Mouse (Mus musculus): ENCODE results near the gene Traf3ip3. TPM values are rescaled to one million over a fixed set of nuclear protein-coding genes. Genes with fewer than 3 reads are reported as not detected.

Gene Traf3ip3
- polyA plus RNA-seq, 2 experiments from 2014 or later: 367 to 455 TPM

DNA sequence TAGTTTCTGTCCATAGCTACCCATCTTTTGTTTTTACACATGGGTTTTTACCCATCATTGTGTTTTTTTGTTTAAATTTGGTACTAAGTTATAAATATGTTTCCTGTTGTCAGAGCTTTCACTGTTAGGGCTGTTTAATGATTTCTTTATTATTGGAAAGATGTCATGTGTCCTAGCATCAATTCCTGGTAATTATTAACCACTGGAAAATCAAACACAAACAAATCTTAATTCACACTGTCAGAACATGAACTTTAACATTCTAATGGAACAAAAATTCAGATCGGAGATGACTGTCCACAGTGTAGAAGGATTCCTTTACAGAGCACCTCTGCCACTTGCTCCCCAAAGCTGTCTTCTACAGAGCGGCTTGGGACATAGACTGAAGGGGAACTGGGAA, 3.9 kb upstream of the Traf3ip3 start:
- no peak for ATAC-seq

- no peak for ATAC-seq
Measured at GRCm38 (mm10) chr1:193203821-193204220, 2.3 kb upstream of the Traf3ip3 start.

- ATAC-seq: peak; percentile 53
Measured at GRCm38 (mm10) chr1:193200640-193201382, 692 bp downstream of the Traf3ip3 start.

GRCm38 (mm10) chr1:193198312-193198711, 3.2 kb downstream of the Traf3ip3 start:
- peak; percentile 29 for ATAC-seq

DNA sequence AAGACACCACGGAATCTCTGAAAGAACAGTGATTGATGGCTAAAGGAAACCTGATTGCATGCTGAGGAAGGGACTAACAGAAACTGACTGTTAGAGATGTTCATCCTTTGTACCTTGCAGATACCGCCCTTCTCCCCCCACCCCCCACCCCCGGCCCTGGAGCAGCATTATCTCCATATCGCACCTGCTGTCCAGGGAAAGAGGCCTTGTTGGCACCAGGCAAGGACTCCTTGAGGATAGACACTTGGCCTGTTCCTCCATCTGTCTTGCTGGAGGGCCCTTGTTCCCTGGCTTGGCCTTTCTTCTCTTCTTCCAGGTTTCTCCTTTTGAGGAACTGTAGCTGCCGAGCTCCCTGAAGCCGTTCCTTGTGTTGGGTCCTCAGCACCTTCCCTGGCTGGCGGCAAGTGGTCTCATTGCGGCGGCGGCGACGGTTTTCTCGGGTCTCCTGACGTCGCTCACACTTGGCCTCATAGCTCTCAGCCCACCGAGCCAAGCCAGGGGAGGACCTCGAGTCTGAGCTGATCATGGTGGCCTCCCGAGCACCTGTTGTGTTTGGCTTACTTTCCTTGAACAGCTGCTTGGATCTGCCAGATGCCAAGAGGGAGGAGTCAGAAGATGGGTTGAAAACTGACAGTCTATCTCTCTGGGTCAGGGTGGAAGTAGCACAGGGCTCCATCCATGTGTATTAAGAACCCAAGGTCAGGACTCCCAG, 3.9 kb downstream of the Traf3ip3 start:
- no peak for ATAC-seq

DNA sequence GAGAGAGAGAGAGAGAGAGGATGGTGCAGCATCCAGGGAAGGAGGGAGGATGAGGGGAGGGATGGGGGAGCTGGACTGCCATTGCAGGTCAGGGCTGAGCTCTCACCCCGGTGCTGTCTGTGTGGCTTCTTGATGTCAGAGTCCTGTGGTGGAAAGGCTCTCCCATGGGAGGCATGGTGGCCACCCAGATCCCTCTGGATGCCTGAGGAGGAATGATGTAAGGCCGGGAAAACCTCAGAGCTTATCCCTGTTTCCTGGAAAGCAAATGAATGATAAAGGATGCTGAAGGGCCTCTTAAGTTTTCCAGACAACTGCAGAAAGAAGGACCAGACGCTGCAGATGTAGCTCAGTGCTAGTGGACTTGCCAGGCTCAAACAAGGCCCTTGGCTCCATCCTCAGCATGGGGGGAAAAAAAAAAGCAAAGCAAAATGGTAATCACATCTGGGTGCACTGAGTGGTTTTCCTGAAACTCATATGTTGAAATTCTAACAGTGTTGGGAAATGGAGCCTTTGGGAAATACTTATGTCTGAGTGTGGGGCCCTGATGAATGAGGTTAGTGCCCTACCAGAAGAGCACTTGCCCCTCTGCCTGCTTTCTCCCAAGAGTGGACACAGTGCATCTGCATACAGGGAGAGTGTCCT, 6.2 kb downstream of the Traf3ip3 start:
- no peak for ATAC-seq

DNA sequence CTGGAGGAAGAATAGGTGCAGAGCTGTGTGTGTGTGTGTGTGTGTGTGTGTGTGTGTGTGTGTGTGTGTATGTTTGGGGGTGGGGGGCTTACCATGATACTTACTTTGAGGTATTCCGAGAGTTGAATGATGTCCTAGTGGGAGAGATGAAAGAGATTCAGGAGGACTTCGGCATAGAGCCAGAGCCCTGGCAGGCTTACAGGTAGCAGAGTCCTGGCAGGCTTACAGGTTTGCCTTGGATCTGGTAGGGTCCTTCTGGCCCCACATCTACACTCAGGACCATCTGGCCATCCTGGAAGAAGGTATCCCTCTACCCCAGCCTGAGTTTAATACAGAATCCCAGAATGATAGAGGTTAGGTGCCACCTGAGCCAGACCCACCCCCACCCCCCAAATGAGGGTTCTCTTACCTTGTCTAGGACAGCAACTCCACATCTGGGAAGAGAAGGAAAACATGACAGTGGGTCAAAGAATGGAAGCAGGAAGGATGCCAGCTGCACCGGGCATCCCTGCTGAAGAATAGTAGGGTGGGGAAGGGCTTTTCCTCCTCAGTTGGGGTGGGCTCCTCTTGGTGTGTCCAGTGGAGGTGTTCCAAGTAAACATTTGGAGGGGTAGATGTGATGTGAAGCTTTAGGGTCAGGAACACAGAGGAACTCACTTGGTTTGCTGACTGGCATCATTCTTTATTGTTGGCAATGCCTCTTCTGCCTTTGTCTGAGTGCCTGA, 6.9 kb downstream of the Traf3ip3 start:
- ATAC-seq: no peak

DNA sequence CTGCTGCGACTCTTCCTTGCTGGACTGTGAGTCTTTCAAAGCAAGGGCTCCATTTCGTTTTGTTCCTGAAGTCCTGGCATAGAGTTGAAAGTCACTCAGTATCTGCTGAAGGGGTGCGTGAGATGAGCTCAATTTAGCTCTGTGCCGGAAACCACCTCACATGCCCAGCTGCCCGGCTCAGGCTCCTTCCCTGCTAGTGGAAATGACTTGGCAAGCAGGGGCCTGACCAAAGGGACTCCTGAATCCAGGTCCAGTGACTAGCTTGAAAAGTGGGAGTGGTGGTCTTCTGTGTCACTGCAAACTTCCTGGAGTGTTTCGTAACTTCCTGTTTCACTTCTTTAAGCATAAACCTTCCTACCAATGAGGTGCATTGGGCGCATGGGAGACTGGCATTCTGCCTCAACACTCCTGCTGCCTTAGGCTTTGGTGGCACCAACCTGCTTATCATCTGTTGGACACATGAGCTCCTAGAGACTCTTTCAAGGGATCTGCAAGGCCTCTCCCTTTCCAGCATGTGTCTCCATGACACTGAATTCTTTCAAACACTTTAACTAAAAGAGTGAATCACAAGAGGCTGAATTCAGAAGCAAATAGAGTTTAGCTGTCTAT, 9.7 kb downstream of the Traf3ip3 start:
- ATAC-seq: peak; percentile 16

DNA sequence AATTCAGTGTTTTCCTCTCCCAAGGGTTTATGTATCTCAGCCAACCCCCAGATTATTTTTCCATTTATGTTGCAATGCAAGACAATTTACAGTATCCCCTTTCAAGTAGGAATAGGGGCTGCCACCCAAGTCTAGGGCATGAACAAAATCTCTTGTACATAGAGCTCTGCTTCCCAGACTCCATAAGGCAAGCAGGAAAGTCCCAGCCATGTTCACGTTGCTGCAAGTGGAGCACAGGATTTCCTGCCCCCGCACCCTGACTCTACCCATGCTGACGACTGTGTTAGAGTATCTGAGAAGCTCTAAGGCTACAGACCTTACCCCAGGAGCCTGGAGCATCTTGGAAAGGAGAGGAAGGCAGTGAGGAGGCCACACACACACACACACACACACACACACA, 11.7 kb downstream of the Traf3ip3 start:
- peak; percentile 24 for ATAC-seq

DNA sequence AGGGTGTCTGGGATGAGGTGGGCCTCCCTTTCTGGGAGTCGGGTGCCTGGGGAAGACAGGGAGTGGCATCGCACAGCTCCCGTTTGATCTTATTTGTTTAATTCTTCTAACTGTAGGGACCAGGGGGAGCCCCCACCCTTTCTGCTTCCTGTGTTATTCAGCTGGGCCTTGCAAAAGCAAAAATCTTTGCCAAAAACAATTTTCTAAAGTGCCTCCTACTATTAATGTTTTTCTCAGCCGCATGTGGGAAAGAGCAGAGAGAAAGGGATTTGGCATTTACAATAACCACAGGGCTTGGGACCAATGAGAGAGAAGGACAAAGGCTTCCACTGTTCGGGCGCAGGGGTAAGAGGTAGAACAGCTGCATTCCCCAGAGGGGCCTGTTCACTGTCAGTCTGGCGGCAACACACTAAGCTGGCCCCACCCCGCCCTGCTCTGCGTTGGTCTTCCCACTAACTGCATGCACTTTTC, 12.3 kb downstream of the Traf3ip3 start:
- peak; percentile 74 for ATAC-seq

GRCm38 (mm10) chr1:193188257-193188656, 13.2 kb downstream of the Traf3ip3 start:
- ATAC-seq: no peak

- ATAC-seq: peak; percentile 82
Measured at GRCm38 (mm10) chr1:193181104-193181503, 20.4 kb downstream of the Traf3ip3 start.

GRCm38 (mm10) chr1:193174143-193174733, 27.3 kb downstream of the Traf3ip3 start:
- no peak for ATAC-seq

GRCm38 (mm10) chr1:193173810-193174129, 27.7 kb downstream of the Traf3ip3 start:
- no peak for ATAC-seq

- peak; percentile 90 for ATAC-seq
Measured at GRCm38 (mm10) chr1:193172991-193173809, 28.3 kb downstream of the Traf3ip3 start.

DNA sequence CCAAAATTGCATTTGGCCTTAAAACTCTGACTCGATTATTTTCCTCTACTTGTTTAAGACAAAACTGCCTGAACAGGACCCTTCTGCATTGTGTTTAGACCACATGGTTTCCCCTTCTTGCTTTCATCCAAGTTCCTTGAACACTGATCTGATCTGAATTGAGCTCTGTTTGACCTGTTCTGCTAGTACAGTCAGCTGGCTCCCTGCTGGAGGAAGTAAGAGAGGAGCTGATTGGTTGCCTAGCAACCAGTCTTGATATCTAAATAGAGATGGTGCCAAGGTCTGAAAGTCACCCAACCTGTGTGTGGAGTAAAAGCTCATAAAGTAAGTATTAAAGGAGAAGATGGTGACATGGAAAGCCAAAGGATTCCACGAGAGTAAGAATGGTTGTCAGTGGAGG, 31.6 kb downstream of the Traf3ip3 start:
- ATAC-seq: peak; percentile 35

GRCm38 (mm10) chr1:193169228-193169627, 32.3 kb downstream of the Traf3ip3 start:
- ATAC-seq: no peak

DNA sequence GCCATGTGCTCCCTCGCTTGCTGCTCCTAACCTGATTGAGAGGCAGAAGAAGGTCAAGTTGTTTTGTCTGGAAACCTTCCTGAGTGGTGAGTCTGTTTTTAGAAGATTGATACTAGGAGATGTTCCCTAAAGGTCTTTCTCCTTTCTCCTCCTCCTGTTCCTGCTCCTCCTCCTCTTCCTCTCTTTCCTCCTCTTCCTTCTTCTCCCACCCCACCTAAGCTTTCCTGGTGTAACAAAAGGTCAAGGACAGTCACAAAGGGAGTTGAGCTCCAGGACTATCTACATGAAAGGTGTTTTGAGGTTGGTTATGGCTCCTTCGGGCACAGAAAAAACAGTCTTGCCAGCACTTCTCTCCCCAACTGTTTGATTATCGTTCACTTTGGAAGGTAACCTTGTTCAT, 33.8 kb downstream of the Traf3ip3 start, which contains the start of gene A130010J15Rik:
A130010J15Rik (plus strand) TSS at position 301 of the 400 bp plus-strand sequence.
- no peak for ATAC-seq

DNA sequence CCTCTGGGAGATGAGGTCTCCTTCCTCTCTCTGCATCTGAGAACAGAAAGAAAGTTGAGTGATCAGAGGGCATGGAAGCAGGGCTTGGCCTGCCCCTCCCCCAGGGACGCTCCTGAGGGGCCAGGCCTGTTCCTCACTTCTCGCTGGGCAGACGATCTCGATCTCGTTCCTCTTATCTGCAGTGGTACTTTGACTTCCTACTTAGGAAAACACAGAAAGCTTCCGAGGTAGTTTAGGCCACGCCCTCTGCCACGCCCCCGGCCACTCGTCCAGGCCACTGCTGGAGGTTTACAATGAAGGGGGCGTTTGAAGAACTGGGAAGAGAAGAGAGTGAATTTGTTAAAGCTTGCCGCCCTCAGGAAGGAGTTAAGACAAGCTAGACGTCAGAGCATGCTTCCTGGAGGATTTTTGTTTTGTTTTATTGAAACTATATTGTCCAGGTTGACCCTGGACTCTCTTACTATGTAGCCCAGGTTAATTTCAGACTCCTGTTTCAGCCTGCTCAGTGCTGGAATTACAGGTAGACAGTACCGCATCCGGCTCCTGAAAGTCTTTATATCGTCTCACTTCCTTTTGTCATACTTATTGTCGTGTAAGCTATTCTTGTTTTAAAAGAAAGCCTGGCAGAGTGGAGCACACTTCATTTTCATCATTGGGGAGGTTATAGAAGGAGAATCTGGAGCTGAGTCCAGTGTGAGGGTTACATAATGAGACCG, 41.0 kb downstream of the Traf3ip3 start:
- peak; percentile 57 for ATAC-seq

DNA sequence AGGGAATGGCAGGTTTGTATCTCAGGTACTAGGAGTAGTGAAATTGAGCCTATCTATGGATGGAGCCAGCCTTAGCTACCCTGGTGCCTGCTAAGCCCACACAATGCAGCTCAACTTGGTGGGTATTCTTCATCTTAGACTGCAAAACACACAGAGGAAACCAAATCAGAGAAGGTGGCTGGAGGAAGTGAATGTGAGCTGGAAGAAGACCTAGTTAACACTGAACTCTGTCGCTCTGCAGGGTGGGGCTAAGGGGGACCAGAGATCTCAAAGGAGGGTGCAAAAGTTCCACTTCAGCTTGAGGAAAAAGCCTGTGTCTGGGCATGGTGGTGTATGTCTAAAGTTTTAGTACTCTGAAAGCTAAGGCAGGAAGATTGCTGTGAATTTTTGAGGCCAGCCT, 41.9 kb downstream of the Traf3ip3 start:
- ATAC-seq: peak; percentile 60
